Mouse (Mus musculus) embryonic stem cell, embryonic (primary cell): ENCODE data around the gene Bcl2l11.

Experiments
- CTCF ChIA-PET, 4 experiments: fragments of 300-600 bp in 2 of 4; fragments of 350-600 bp in 2 of 4; sonication (Branson Sonifier 250); formaldehyde crosslinking; loops; one replicate each; lab custom pipeline; 2022; ENCODE audit warnings: inconsistent platforms in 2 of 4; lab: Charles Lee
- POLR2A ChIA-PET, 4 experiments: fragments of 300-600 bp in 2 of 4; fragments of 350-600 bp in 2 of 4; sonication (Branson Sonifier 250); formaldehyde crosslinking; loops; one replicate each; lab custom pipeline; 2022; ENCODE audit warnings: antibody characterized with exemption in 4 of 4, inconsistent platforms in 1 of 4; lab: Charles Lee

Bcl2l11 gene

GRCm38 (mm10) chr2:128209841-128210329 is 84.0 kb downstream of the Bcl2l11 start:
- CTCF ChIA-PET, result interaction anchor here in 1 of 4 experiments (0.6 kb wide), 2 partner anchors 139 to 769 kb away, joined by 3 to 7 read pairs; no protein-coding TSS in a partner anchor
- POLR2A ChIA-PET, result interaction anchor here in 2 of 4 experiments (0.6 to 1.6 kb wide), 4 partner anchors 16 to 84 kb away, joined by 3 read pairs; partner anchors contain the start of gene Bcl2l11 (in 1 of the 2)

DNA sequence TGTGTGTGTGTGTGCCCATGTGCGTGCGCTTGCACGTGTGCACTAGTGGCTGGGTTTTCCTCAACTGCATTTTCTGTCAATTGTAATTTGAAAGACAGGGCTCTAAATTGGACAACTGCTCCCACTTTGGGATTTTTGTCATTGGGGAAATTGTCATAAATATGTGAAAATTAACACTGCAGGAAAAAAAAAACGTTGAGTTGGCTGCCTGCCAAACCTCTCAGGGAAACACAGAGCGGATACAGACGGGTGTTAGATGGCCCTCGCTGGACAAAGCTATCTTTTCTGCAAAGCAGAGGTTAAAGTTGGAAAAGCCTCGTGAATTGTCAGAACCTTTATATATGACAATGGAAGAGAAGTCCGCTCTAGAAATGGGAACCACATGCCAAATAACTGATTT is 84.5 kb downstream of the Bcl2l11 start:
- ChIA-PET POLR2A (interaction anchor here in 2 of 4 experiments (0.6 to 1.6 kb wide), 3 partner anchors 16 to 84 kb away, joined by 3 to 4 read pairs (median 3); no protein-coding TSS in a partner anchor), CTCF (interaction anchor here in 1 of 4 experiments (0.6 kb wide), 2 partner anchors 138 to 769 kb away, joined by 3 to 7 read pairs; no protein-coding TSS in a partner anchor)

GRCm38 (mm10) chr2:128211022-128211880 is 85.4 kb downstream of the Bcl2l11 start:
- ChIA-PET POLR2A (interaction anchor here in 3 of 4 experiments (0.5 to 1.9 kb wide), 15 partner anchors 8 to 493 kb away, joined by 3 to 8 read pairs (median 3); partner anchors contain the start of gene Bcl2l11 (in 2 of the 3)), CTCF (interaction anchor here in 1 of 4 experiments (0.9 kb wide), 2 partner anchors 62 to 162 kb away, joined by 3 read pairs; no protein-coding TSS in a partner anchor)

DNA sequence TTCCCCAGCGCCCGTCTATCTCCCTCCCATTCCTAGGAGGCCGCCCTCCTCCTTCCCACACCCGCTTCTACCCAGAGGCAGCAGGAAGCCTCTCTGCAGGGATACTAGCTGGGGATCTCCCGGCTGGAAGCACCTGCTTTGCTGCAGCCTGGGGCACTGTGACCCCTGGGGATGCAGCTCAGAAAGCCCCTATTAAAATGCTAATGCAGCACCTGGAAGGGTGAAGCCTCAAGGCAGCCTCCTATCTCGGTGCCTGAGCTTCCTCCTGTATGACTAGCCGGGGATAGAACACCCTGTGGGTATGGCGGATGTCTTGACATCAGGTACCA is 86.0 kb downstream of the Bcl2l11 start:
- CTCF ChIA-PET, result interaction anchor here in 1 of 4 experiments (0.9 kb wide), 2 partner anchors 61 to 161 kb away, joined by 3 read pairs; no protein-coding TSS in a partner anchor
- POLR2A ChIA-PET, result interaction anchor here in 3 of 4 experiments (0.5 to 1.9 kb wide), 13 partner anchors 8 to 369 kb away, joined by 3 to 8 read pairs (median 3); partner anchors contain the start of gene Bcl2l11 (in 2 of the 3)
